Mouse (Mus musculus) cerebellum, postnatal 36 days (tissue): Measurements from ENCODE around the gene Tfip11.
A peak's percentile ranks its signal among the peaks of the same experiment; 100 is the strongest.

ENCODE experiments used
- DNase-seq, 2 experiments: peaks; one replicate each; pipeline ENCODE4 v3.0.0; 2021 to 2022; ENCODE audit warnings: mixed read lengths in 2 of 2

Tfip11 gene

GRCm38 (mm10) chr5:112367929-112368328 is 41.8 kb downstream of the Tfip11 start:
- DNase-seq, result no peak

- DNase-seq, result peak; percentile 90 to 92
Measured at GRCm38 (mm10) chr5:112368666-112369065, 42.5 kb downstream of the Tfip11 start.

- no peak for DNase-seq
Measured at GRCm38 (mm10) chr5:112369326-112369725, 43.2 kb downstream of the Tfip11 start.

DNA sequence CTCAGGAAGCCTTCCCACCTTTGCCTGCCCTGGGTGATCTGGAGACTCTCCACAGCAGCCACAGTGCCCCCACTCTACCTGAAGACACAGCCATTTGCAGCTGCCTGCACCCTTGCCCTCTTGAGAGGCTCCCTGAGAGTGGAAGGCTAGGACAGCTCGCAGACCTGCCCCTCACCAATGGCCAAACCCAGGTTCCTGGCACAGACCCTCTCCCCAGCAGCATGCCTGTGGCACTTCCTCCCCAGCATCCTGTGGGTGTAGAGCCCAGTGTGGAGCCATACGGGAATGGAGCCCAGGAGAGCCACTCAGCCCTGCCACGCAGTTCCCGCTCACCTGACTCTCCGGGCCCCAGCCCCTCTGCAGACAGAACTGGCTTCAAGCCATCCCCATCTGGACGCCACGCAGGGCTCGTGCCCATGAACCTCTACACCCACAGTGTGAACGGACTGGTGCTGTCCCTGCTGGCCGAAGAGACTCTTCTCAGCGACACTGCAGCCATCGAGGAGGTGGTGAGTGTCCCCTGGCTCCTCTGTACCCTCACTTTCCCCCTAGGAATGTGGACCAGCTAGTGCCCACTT is 44.2 kb downstream of the Tfip11 start:
- no peak for DNase-seq

DNA sequence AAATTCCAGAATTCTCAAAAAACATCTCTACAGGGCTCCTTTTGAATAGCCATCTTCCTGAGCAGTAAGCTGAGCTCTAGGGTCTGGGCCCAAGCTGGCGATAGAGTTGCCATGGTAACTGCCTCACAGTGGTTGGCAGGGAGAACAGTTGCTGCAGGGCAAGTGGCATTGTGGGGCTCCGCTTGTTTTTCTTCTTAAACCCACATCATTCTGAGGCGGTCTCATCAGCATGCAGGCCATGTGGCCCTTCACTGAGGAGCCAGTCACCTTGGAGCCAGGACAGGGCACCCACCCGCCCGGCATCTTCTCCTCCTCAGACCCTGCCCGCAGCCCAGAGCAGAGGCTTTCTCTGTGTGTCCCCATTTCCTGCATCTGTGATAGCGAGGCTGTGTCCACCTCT is 45.8 kb downstream of the Tfip11 start:
- peak; percentile 59 to 65 for DNase-seq

DNA sequence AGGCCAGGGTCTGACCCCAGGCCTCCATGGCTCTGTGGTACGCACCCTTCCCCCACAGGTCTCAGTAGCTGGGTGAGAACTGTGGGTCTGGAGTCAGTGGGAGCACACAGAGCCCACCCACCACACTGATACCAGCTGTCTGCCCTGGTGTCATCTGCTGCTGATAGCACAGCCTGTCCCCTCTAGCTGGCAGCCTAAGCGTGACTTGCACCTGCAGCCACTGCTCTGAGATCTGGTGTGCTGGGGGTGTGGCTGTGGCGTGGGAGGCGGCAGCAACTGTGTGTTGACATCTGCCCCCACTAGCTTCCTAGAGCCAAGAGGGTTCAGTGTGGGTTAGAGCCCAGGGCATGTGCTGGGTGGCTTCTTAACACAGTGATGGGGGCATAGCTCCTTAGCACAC is 50.0 kb downstream of the Tfip11 start:
- DNase-seq, result no peak

DNA sequence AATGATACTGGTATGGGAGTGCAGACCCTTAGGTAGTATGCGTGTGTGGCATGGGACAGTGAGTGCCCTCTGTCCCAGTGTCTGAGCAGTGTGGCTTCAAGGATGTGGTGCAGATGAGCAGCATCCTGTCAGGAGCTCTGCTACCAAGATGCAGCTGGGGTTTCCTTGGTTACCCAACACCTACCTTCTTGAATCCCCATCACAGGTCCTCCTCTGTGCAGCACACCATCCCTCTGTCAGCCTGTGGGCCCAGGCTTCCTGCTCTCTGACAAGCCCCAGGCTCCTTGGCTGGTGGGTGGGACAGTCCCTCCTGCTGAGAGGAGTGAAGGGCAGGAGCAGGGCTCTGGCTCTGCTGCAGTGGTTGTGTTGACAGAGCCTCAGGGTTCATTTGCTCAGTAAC is 51.2 kb downstream of the Tfip11 start:
- no peak for DNase-seq

- no peak for DNase-seq
Measured at GRCm38 (mm10) chr5:112378716-112379115, 52.6 kb downstream of the Tfip11 start.

DNA sequence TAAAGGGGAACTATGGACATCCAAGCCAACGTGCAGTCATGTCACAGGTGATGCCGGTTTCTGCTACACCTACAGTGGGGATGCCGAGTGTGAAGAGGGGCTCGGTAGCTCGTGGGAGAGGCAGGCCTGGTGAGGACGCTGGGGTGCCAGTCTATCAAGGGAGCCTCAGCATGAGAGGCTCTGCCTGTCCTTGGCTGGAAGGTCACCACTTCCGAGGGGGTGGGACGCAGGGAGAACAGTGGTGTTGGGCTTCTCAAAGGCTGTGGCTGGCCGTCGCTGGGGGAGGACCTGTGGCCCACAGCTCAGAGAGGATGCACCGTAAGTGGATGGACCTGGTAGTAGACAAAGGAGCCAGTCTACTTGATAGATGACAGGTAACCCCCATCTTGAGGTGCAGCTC is 55.0 kb downstream of the Tfip11 start:
- DNase-seq, result no peak

GRCm38 (mm10) chr5:112382042-112382441 is 55.9 kb downstream of the Tfip11 start:
- DNase-seq, result no peak

DNA sequence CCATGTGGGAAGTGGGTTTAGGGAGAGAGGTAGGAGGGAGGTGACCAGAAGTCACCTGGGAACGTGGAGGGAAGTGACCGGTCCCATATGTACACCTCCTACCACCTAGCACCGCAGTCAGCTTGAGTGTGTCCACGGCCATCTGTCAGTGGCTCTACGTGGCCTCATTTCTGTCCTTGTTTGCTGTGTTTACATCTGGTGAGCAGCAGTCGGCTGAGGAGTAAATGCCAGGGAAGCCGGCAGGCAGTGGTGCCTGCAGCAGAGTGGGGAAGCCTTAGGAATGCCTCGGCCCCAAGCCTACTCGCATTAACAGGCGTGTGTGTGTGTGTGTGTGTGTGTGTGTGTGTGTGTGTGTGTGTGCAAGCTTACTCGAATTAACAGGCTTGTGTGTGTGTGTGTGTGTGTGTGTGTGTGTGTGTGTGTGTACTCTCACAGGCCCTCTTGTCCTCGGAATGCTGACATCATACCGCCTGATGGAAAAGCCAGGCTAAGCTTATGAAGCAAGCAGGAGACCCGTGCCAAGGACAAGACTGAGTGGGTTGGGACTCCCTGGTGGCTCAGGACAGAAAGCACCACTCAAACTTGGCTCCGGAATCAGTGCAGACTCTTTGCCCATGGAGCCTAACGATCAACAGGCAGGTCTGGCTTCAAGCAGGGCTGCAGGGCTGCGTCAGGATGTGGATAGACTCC is 56.6 kb downstream of the Tfip11 start:
- no peak for DNase-seq

GRCm38 (mm10) chr5:112384805-112385472 is 58.8 kb downstream of the Tfip11 start:
- no peak for DNase-seq

DNA sequence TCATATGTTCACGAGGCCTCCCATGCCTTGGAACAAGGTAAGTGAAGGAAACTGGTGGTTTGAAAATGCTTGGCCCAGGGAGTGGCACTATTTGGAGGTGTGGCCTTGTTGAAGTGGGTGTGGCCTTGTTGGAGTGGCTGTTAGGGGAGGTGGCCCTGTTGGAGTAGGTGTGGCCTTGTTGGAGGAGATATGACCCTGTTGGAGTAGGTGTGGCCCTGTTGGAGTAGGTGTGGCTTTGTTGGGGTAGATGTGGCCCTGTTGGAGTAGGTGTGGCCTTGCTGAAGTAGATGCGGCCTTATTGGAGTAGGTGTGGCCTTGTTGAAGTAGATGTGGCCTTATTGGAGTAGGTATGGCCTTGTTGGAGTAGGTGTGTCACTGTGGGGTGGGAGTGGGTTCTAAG is 59.8 kb downstream of the Tfip11 start:
- DNase-seq, result no peak
